ENCODE assay signal across 8 mouse cellular contexts in genomic region chr11:84701319-84702175, GRCm38 (mm10).
DNase-seq lines count a peak whose midpoint lies in the region; ATAC-seq and TF ChIP-seq lines count a peak whose summit lies in the region.

No protein-coding gene starts in this region.

- DNase-seq in neural tube, embryonic 11.5 days (ENCODE audit: low spot score) = peak; percentile 49
- DNase-seq in neural tube, embryonic 10.5 days (ENCODE audit: extremely low spot score, low spot score) = no peak
- DNase-seq in liver = peak; percentile 80
- peak; percentile 46 for DNase-seq in retina, embryonic 14.5 days (ENCODE audit: low spot score)
- DNase-seq in kidney, postnatal 14 days = no peak
- no peak for DNase-seq in cerebellum, adult 8-10 months
- DNase-seq in gastrocnemius, adult 2 months = no peak

- ATAC-seq in neural tube, embryonic 11.5 days (ENCODE audit: insufficient read depth, low FRiP score, low TSS enrichment) = no peak
- peak; percentile 34; the same call in 1 of the 2 replicates for ATAC-seq in erythroblast, adult 5-6 weeks (replicated peaks; ENCODE audit: low FRiP score, poor library complexity, severe bottlenecking)

- intact Hi-C loops in gastrocnemius, adult 2 months (cut with DNase I) = no loop called here

- no peak for TF ChIP-seq CTCF in gastrocnemius, adult 2 months (IDR thresholded peaks at IDR 0.05)

- H3K36me3 ChIP-seq in neural tube, embryonic 11.5 days (ENCODE audit: control insufficient read depth, insufficient read depth, low read length) = no peaks in the 10 kb centered on the region

- H3K27me3 ChIP-seq in neural tube, embryonic 11.5 days (ENCODE audit: control insufficient read depth, insufficient read depth, low read length) = peaks cover 3% of the 10 kb centered on the region; the same call in 1 of the 2 replicates

- no peaks in the 10 kb centered on the region for H3K9me3 ChIP-seq in neural tube, embryonic 11.5 days (ENCODE audit: control insufficient read depth, low read length)

- H3K9ac ChIP-seq in neural tube, embryonic 11.5 days (ENCODE audit: low read length) = peak overlapping the region; percentile 29

- H3K4me2 ChIP-seq in neural tube, embryonic 11.5 days (ENCODE audit: low read depth) = peak overlapping the region; percentile 22

- no peak overlapping the region for H3K4me3 ChIP-seq in neural tube, embryonic 11.5 days (ENCODE audit: low read depth, low read length)
- no peak overlapping the region for H3K4me3 ChIP-seq in gastrocnemius, adult 2 months

- H3K27ac ChIP-seq in neural tube, embryonic 11.5 days (ENCODE audit: low read depth, low read length) = 0 out of 2 replicates have a peak overlapping the region, but pooled peaks have one; percentile 8
- H3K27ac ChIP-seq in gastrocnemius, adult 2 months = no peak overlapping the region

- WGBS in neural tube, embryonic 11.5 days = 12% methylated on average over 28 of the region's 28 CpGs

- H3K4me1 ChIP-seq in neural tube, embryonic 11.5 days (ENCODE audit: control insufficient read depth, insufficient read depth, low read length) = peaks cover 15% of the 10 kb centered on the region

Comparison
In these comparisons a context has a peak if more than half of its experiments do, and no peak if none do; other contexts are left out.
1. DNase-seq: peak in neural tube, embryonic 11.5 days (single experiment), liver (single experiment) and retina, embryonic 14.5 days (single experiment); none in neural tube, embryonic 10.5 days (single experiment), kidney, postnatal 14 days (single experiment), cerebellum, adult 8-10 months (single experiment) and gastrocnemius, adult 2 months (single experiment).